Mouse (Mus musculus): Measurements from ENCODE around the gene Gm10912. TPM values are rescaled to one million over a fixed set of nuclear protein-coding genes. Genes with fewer than 3 reads are reported as not detected.
A peak's percentile ranks its signal among the peaks of the same experiment; 100 is the strongest.
"Not testable (repeated sequence)": the region's sequence is repeated elsewhere in the genome, so short reads cannot be mapped to it uniquely, and the experiment has no call there.

The Gm10912 gene
- total and polyA plus RNA-seq, 2 experiments from 2014 or later, result not detected

- H3K9ac ChIP-seq (replicated peaks; ENCODE audit: low read length), result no peak overlapping the region
- H3K36me3 ChIP-seq (ENCODE audit: insufficient read depth, low read length), result no peaks in the 10 kb centered on the region
- no peaks in the 10 kb centered on the region for H3K9me3 ChIP-seq (ENCODE audit: low read length)
- no peak overlapping the region for H3K4me2 ChIP-seq (ENCODE audit: low read depth, low read length)
- no peaks in the 10 kb centered on the region; the same call in 1 of the 2 replicates for H3K4me1 ChIP-seq (ENCODE audit: insufficient read depth, low read length)
- no peak for TF ChIP-seq CTCF (IDR thresholded peaks at IDR 0.05; ENCODE audit: low read depth)
- no peaks in the 10 kb centered on the region for H3K27me3 ChIP-seq (ENCODE audit: insufficient read depth, low read length)
- H3K4me3 ChIP-seq (ENCODE audit: low read length), result no peak overlapping the region
- WGBS, result 85% methylated on average over 2 of the region's 2 CpGs
- DNase-seq (ENCODE audit: low spot score) (no peak), ATAC-seq (no peak)
- H3K27ac ChIP-seq, result no peak overlapping the region
These were observed 27.7 kb downstream of the Gm10912 start for GRCm38 (mm10) chr2:104093305-104093704.

- peak within 1 kb of the TSS; percentile 75 for H3K27ac ChIP-seq
- H3K4me2 ChIP-seq (ENCODE audit: low read depth, low read length), result peak within 1 kb of the TSS; percentile 58
- H3K9me3 ChIP-seq (ENCODE audit: low read length), result no peaks in the 10 kb centered on the region
- ATAC-seq (peak; percentile 89), DNase-seq (ENCODE audit: low spot score) (peak; percentile 77)
- no peak for TF ChIP-seq CTCF (IDR thresholded peaks at IDR 0.05; ENCODE audit: low read depth)
- 3% methylated on average over 15 of the region's 15 CpGs for WGBS
- peak within 1 kb of the TSS; percentile 40 for H3K4me3 ChIP-seq (ENCODE audit: low read length)
- no peaks in the 10 kb centered on the region; the same call in 1 of the 2 replicates for H3K4me1 ChIP-seq (ENCODE audit: insufficient read depth, low read length)
- no peaks in the 10 kb centered on the region for H3K27me3 ChIP-seq (ENCODE audit: insufficient read depth, low read length)
- H3K9ac ChIP-seq (replicated peaks; ENCODE audit: low read length), result peak within 1 kb of the TSS; percentile 36
- no peaks in the 10 kb centered on the region for H3K36me3 ChIP-seq (ENCODE audit: insufficient read depth, low read length)
These were observed 30.2 kb downstream of the Gm10912 start, which contains the start of gene Cd59a for GRCm38 (mm10) chr2:104095741-104096213. Gene Cd59a, plus strand, starts transcription at chr2:104095801.

GRCm38 (mm10) chr2:104096256-104096655 lies 30.6 kb downstream of the Gm10912 start:
- TF ChIP-seq CTCF (IDR thresholded peaks at IDR 0.05; ENCODE audit: low read depth), result no peak
- Histone ChIP-seq H3K9ac (replicated peaks; ENCODE audit: low read length) (peak overlapping the region; percentile 36), H3K36me3 (ENCODE audit: insufficient read depth, low read length) (no peaks in the 10 kb centered on the region), H3K4me2 (ENCODE audit: low read depth, low read length) (peak overlapping the region; percentile 58), H3K4me3 (ENCODE audit: low read length) (peak overlapping the region; percentile 40), H3K4me1 (ENCODE audit: insufficient read depth, low read length) (no peaks in the 10 kb centered on the region; the same call in 1 of the 2 replicates), H3K27ac (peak overlapping the region; percentile 75), H3K27me3 (ENCODE audit: insufficient read depth, low read length) (no peaks in the 10 kb centered on the region), H3K9me3 (ENCODE audit: low read length) (no peaks in the 10 kb centered on the region)
- WGBS, result 42% methylated on average over 10 of the region's 10 CpGs
- ATAC-seq (no peak), DNase-seq (ENCODE audit: low spot score) (no peak)

GRCm38 (mm10) chr2:104096796-104097195 lies 31.2 kb downstream of the Gm10912 start:
- H3K36me3 ChIP-seq (ENCODE audit: insufficient read depth, low read length); ATAC-seq; H3K27me3 ChIP-seq (ENCODE audit: insufficient read depth, low read length); H3K4me3 ChIP-seq (ENCODE audit: low read length); DNase-seq (ENCODE audit: low spot score); H3K4me1 ChIP-seq (ENCODE audit: insufficient read depth, low read length); H3K9me3 ChIP-seq (ENCODE audit: low read length); H3K4me2 ChIP-seq (ENCODE audit: low read depth, low read length); H3K27ac ChIP-seq; H3K9ac ChIP-seq (replicated peaks; ENCODE audit: low read length): not testable (repeated sequence)
- WGBS, result 69% methylated on average over 1 of the region's 1 CpGs

- H3K4me2 ChIP-seq (ENCODE audit: low read depth, low read length); H3K4me1 ChIP-seq (ENCODE audit: insufficient read depth, low read length); H3K4me3 ChIP-seq (ENCODE audit: low read length); DNase-seq (ENCODE audit: low spot score); ATAC-seq; H3K27me3 ChIP-seq (ENCODE audit: insufficient read depth, low read length); H3K27ac ChIP-seq; H3K36me3 ChIP-seq (ENCODE audit: insufficient read depth, low read length); H3K9me3 ChIP-seq (ENCODE audit: low read length); H3K9ac ChIP-seq (replicated peaks; ENCODE audit: low read length): not testable (repeated sequence)
- 95% methylated on average over 4 of the region's 4 CpGs for WGBS
These were observed 31.8 kb downstream of the Gm10912 start for GRCm38 (mm10) chr2:104097396-104097795.

GRCm38 (mm10) chr2:104098529-104099230 lies 33.1 kb downstream of the Gm10912 start:
- H3K9me3 ChIP-seq (ENCODE audit: low read length), result no peaks in the 10 kb centered on the region
- H3K27ac ChIP-seq, result no peak overlapping the region
- no peak overlapping the region for H3K9ac ChIP-seq (replicated peaks; ENCODE audit: low read length)
- no peak for TF ChIP-seq CTCF (IDR thresholded peaks at IDR 0.05; ENCODE audit: low read depth)
- ATAC-seq (no peak), DNase-seq (ENCODE audit: low spot score) (no peak)
- no peaks in the 10 kb centered on the region for H3K36me3 ChIP-seq (ENCODE audit: insufficient read depth, low read length)
- H3K4me1 ChIP-seq (ENCODE audit: insufficient read depth, low read length), result no peaks in the 10 kb centered on the region; the same call in 1 of the 2 replicates
- no peak overlapping the region for H3K4me2 ChIP-seq (ENCODE audit: low read depth, low read length)
- H3K27me3 ChIP-seq (ENCODE audit: insufficient read depth, low read length), result no peaks in the 10 kb centered on the region
- WGBS, result 49% methylated on average over 3 of the region's 3 CpGs
- H3K4me3 ChIP-seq (ENCODE audit: low read length), result no peak overlapping the region

- Histone ChIP-seq H3K4me1 (ENCODE audit: insufficient read depth, low read length) (no peaks in the 10 kb centered on the region; the same call in 1 of the 2 replicates), H3K9me3 (ENCODE audit: low read length) (no peaks in the 10 kb centered on the region), H3K4me3 (ENCODE audit: low read length) (no peak overlapping the region), H3K36me3 (ENCODE audit: insufficient read depth, low read length) (no peaks in the 10 kb centered on the region), H3K27me3 (ENCODE audit: insufficient read depth, low read length) (no peaks in the 10 kb centered on the region), H3K27ac (no peak overlapping the region), H3K9ac (replicated peaks; ENCODE audit: low read length) (no peak overlapping the region), H3K4me2 (ENCODE audit: low read depth, low read length) (no peak overlapping the region)
- ATAC-seq (no peak), DNase-seq (ENCODE audit: low spot score) (no peak)
- 96% methylated on average over 2 of the region's 2 CpGs for WGBS
- TF ChIP-seq CTCF (IDR thresholded peaks at IDR 0.05; ENCODE audit: low read depth), result no peak
These were observed 33.6 kb downstream of the Gm10912 start for GRCm38 (mm10) chr2:104099231-104099585.
